Mouse (Mus musculus): Measurements from ENCODE around the gene Erp27. TPM values are rescaled to one million over a fixed set of nuclear protein-coding genes. Genes with fewer than 3 reads are reported as not detected.
"Not testable (repeated sequence)": the region's sequence is repeated elsewhere in the genome, so short reads cannot be mapped to it uniquely, and the experiment has no call there.

Erp27 gene
- 0.19 and 0.32 TPM in 2 replicates for polyA plus RNA-seq (2012; rRNA removed)

DNA sequence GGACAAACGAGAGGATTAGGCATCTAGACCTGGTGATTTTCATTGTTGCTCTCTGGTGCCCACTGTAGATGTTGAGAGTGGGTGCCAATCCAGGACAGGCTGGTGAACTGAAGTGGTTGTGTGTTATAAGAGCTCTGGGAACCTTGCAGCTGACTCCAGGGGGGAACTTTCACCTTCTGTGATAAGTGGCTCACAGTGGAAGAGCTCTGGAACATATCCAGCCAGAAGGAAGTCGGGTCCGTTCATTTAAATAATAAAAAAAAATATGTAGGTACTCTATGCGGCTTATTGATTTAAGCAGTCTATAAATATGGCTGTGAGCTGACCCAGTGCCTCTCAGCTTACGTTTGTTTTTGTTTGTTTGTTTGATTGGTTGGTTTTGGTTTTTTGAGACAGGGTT is at the start of gene Erp27:
TSS of gene Erp27 (minus strand) at position 101 of the 400 bp plus-strand sequence.
- WGBS, result 36% methylated on average over 5 of the region's 5 CpGs

GRCm38 (mm10) chr6:136968877-136969276 is 46.9 kb upstream of the Erp27 start:
- not testable (repeated sequence) for DNase-seq (ENCODE audit: low read depth, low spot score)
- WGBS, result 27% methylated on average over 4 of the region's 4 CpGs

More for the DNA sequence above, at the start of gene Erp27:
- DNase-seq (ENCODE audit: low read depth, low spot score), result no peak

DNA sequence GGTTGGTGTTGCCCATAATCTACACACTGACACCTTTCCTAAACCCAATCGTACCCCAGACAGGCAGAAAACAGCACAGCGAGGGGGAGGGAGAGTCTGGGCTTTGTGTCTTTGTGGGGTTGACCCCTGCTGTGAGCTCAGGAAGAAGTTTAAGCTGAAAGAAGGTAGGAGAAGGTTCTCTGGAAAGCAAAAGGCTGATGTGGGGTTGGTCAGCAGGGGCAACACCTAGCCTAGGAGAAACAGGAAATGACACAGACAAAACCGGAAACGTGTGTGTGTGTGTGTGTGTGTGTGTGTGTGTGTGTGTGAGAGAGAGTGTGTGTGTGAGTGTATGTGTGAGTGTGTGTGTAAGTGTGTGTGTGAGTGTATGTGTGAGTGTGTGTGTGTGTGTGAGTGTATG is 45.5 kb upstream of the Erp27 start:
- 74% methylated on average over 4 of the region's 4 CpGs for WGBS
- DNase-seq (ENCODE audit: low read depth, low spot score), result no peak

DNA sequence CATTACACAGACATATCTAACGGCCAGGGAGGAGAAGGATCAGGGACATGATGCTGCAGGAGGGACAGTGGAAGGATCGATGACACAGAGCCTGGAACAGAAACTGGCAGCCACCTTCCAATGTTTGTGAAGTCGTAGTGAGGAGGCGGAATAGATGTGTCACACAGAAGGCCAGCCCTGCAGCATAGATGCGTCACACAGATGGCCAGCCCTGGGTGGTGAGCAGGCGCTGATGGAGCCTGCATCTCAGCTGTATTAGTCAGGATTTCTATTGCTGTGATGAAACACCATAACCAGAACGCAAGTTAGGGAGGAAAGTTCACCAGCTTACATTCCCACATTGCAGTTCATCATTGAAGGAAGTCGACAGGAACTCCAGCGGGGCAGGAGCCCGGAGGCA is 43.9 kb upstream of the Erp27 start:
- DNase-seq (ENCODE audit: low read depth, low spot score), result no peak
- 69% methylated on average over 10 of the region's 10 CpGs for WGBS

DNA sequence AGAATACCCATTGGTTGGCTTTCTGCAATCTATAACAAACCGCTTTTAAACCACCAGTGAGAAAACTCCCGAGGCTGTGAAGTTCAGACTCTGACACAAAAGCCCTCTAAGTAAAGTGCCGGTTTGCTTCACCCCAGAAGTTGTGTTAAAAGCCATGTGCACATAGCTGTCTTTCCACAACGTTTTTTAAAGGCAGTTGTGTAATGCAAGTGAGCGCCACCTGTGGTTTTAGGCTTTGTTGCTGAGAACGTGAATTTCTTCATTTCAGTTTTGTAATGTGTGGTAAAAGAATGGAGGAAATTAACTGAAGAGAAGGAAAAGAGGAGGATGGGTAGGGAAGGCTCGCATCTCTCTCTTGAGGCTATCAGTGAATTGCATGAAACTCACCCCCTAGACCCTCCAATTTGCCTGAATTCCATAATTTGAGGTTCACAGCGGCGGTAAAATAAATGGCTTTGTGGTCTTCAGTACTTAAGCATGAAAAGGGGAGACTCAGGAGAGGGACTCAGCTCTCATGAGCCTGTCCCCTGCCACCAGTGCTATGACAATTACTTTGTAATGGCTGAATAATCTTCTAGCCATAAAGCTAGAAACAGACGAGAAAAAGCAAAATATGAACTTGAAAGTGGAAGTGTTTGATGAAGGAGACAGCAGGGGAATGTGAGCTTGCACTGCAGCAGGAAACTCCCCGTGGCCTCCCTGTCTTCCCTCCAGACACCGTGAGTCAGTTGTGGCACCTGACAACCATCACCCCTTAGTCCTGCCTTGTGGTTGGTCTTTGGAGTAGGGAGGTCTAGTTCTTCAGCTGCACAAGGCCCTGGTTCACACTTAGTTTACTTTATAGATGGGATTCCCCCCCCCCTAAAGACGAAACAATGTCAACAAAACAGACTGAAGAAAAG is 42.9 kb upstream of the Erp27 start:
- 57% methylated on average over 13 of the region's 13 CpGs for WGBS
- DNase-seq (ENCODE audit: low read depth, low spot score), result no peak

DNA sequence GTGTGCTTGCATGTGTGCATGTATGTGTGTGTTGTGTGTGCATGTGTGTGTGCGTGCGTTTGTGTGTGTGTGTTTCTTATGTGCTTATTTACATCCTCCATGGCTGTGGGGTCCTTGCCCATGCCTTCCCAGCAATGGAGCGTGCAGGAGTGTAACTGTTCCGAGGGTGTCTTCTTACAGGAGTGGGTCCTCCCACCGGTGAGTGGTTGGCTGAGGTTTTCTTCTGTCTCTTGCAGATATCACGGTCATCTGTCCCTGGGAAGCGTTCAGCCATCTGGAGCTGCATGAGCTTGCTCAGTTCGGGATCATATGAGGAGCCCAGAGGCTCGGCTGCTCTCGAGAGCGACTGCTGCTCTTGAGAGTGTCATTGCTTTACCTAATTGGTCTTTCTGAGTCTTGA is 41.0 kb upstream of the Erp27 start:
- no peak for DNase-seq (ENCODE audit: low read depth, low spot score)
- WGBS, result 87% methylated on average over 11 of the region's 11 CpGs

DNA sequence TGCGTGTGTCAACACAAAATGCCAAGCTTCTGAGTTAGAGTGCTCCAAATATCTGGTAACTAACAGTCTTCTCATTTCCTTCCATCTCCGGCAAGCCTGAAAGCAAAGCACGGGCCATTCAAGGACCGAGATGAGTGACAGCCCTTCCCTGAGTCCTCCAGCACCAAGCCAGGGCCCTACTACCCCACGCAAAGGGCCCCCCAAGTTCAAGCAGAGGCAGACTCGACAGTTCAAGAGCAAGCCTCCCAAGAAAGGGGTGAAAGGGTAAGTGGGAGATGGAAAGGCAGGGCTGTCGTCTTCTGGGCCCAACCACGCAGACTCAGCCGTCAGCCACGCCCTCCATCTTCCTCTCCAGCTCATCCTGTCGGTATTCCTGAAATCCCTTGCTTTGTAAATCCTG is 37.2 kb upstream of the Erp27 start:
- DNase-seq (ENCODE audit: low read depth, low spot score), result no peak
- 47% methylated on average over 11 of the region's 11 CpGs for WGBS

DNA sequence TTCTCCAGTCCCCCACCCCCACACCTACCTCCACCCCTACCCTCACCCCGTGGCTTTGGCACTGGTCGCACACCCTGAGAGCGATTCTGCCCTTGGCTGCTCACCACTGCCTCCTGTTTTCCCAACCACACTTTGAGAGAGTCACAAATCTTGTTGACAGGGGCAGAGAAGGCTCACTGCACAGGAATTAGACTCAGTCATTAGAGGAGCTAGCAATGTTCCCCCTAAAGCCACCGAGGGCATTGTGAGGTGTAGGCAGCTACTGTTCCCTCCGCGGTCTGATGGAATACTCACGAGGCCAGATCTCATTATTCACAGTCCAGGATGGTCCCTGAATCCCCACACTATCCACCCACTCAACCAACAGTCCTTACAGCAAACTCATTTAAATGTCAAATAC is 35.1 kb upstream of the Erp27 start:
- WGBS, result 60% methylated on average over 7 of the region's 7 CpGs
- no peak for DNase-seq (ENCODE audit: low read depth, low spot score)

GRCm38 (mm10) chr6:136955240-136955639 is 33.3 kb upstream of the Erp27 start:
- DNase-seq (ENCODE audit: low read depth, low spot score), result no peak

GRCm38 (mm10) chr6:136954715-136955114 is 32.7 kb upstream of the Erp27 start:
- DNase-seq (ENCODE audit: low read depth, low spot score), result no peak
- WGBS, result 68% methylated on average over 8 of the region's 8 CpGs

More at GRCm38 (mm10) chr6:136955240-136955639, 33.3 kb upstream of the Erp27 start:
- WGBS, result 81% methylated on average over 3 of the region's 3 CpGs

DNA sequence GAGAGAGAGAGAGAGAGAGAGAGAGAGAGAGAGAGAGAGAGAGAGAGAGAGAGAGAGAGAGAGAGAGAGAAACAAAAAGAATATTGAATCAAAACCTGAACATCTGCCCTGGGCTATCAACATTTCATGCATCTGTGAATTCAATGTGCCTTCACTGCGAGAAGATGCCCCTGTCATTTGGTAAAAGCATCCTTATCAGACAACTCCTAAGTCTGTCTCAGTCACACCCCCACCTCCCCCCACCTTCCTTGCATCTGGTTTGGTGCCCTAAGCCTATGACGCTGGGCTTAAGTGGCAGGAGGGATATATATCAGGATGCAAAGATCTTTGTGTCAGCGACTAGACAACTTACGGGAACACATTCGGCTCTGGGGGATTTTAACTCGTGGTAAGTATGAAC is 32.2 kb upstream of the Erp27 start:
- WGBS, result 84% methylated on average over 6 of the region's 6 CpGs
- DNase-seq (ENCODE audit: low read depth, low spot score), result no peak

- DNase-seq (ENCODE audit: low read depth, low spot score), result no peak
- WGBS, result 65% methylated on average over 9 of the region's 9 CpGs
Measured at GRCm38 (mm10) chr6:136952930-136953329, 30.9 kb upstream of the Erp27 start.

DNA sequence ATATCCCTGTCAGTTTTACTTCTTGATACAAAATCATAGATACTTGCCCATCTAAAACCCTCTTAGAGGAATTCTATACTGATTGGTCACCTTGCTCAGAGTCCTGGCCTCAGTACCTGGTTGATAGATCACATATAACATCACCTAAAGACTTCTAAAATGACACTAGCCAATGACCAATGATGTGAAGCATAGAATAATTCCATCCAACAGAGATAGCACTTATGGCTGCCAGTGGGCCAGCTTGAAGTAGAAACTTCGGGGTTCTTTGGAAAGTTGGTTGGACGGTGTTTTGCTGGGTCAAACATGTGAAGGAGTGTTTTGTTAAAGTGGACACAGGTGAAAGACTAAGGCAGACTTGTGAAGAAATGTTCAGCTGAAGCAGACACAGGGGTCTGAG is 28.2 kb upstream of the Erp27 start:
- no peak for DNase-seq (ENCODE audit: low read depth, low spot score)
- WGBS, result 90% methylated on average over 2 of the region's 2 CpGs

DNA sequence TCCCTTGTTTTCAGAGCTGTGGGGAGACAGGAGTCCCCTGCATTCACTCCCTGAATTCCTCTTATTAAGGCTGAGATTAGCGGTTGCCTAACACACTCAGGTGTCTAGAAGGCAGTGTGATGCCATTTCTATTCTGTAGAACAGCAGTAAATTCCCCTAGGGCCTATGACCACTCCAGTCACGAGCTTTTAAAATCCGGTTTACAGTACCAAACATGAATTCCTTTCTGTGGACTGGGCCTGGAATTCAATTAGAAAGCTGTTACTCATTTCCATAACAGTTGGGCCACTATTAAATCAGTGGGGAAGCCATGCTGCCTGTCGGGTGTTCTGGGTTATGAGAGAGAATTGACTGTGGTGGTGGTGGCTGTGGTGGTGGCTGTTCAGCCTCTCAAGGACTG is 25.7 kb upstream of the Erp27 start:
- no peak for DNase-seq (ENCODE audit: low read depth, low spot score)
- WGBS, result 81% methylated on average over 4 of the region's 4 CpGs

DNA sequence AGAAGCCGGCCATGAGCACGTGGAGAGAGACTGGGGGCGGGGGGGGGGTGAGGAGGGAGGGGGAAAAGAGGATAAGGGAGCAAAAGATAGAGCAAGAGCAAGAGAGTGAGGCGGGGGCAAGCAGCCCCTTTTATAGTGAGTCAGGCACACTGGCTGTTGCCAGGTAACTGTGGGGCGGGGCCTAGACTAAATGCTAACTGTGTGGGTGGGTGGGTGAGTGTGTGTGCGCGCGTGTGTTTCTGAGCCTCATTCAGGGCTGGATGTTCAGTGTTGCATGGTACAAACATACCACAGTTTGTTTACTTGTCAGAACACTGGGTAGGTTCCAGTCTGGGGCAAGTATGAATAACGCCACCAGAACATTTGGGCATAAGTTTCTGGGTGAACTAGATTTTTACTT is 25.0 kb upstream of the Erp27 start:
- WGBS, result 48% methylated on average over 9 of the region's 9 CpGs
- no peak for DNase-seq (ENCODE audit: low read depth, low spot score)

- 48% methylated on average over 5 of the region's 5 CpGs for WGBS
- no peak for DNase-seq (ENCODE audit: low read depth, low spot score)
Measured at GRCm38 (mm10) chr6:136946241-136946640, 24.3 kb upstream of the Erp27 start.

DNA sequence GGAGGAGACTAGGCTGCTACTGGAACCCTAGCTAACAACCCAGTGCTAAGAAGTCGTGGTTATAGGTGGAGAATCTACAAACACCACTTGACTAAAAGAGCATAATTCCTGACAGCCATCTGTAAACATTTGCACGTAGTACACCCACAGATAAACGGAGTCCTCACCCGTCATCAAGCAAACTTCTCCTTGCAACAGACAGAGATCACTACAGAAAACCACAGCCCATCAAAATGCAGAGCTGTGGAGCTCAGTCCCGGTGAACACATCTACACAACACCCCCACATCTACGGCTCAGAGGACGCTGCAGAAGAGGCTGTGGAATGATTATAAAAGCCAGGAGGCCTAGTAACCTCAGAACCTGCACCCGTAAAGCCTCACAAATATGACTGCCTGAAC is 22.5 kb upstream of the Erp27 start:
- no peak for DNase-seq (ENCODE audit: low read depth, low spot score)
- WGBS, result 65% methylated on average over 8 of the region's 8 CpGs

DNA sequence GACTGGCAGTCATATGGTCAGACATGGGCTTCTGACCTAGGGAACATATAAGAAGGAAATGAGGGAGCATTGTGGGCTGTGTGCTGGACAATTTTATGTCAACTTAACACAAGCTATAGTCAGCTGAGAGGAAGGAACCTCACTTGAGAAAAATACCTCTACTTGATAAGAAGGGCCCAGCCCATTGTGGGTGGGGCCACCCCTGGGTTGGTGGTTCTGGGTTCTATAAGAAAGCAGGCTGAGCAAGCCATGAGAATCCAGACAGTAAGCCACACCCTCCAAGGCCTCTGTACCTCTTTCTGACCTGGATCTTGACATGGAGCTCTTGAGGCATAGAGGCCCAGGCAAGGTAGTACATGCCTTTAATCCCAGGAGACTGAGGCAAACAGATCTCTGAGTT is 21.4 kb upstream of the Erp27 start:
- DNase-seq (ENCODE audit: low read depth, low spot score), result no peak

DNA sequence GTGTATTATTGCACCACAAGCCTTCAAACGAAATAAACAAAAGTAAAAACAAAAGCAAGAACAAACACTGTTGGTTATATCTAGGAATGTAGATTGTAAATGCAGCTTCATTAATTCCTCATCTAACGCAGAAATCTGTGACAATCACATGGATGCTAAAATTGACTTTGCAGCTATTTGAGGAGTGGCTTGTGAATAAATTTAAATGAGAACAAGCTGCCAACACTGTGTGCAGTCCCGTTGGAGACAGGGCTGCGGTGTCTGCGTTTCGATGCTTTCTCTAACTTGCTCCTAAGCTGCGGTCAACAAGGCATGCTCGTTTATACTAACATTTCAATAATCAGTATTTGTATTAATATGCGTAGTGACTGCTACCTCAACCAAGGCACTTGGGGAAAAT is 20.3 kb upstream of the Erp27 start:
- WGBS, result 78% methylated on average over 9 of the region's 9 CpGs
- DNase-seq (ENCODE audit: low read depth, low spot score), result no peak

GRCm38 (mm10) chr6:136941051-136942021 is 19.4 kb upstream of the Erp27 start, which contains the start of gene Arhgdib:
Arhgdib (minus strand) TSS chr6:136941899.
- no peak for DNase-seq (ENCODE audit: low read depth, low spot score)

More at GRCm38 (mm10) chr6:136941051-136942021, 19.4 kb upstream of the Erp27 start, which contains the start of gene Arhgdib:
- 52% methylated on average over 12 of the region's 12 CpGs for WGBS
